In genomic region chr11:23392567-23392966, GRCm38 (mm10) we compare ENCODE assay signal across 14 mouse cellular contexts.
"Had no signal": no experiment of that assay in that cellular context is flagged by ENCODE, and none has a peak within 500 bp of the region (broad histone marks: within the 10 kb centered on the region; RNA-seq: fewer than 3 reads in every experiment).

No protein-coding gene starts in this region.

- H3K9ac ChIP-seq: limb, embryonic 13.5 days; midbrain, embryonic 12.5 days had no signal

- H3K4me3 ChIP-seq: limb, embryonic 13.5 days; midbrain, embryonic 12.5 days had no signal

- H3K4me1 ChIP-seq: limb, embryonic 13.5 days; midbrain, embryonic 12.5 days had no signal

- H3K4me2 ChIP-seq: limb, embryonic 13.5 days; midbrain, embryonic 12.5 days had no signal

- H3K9me3 ChIP-seq: limb, embryonic 13.5 days; midbrain, embryonic 12.5 days had no signal

- H3K27ac ChIP-seq: kidney, postnatal 0 days; limb, embryonic 13.5 days; midbrain, embryonic 12.5 days had no signal

- ATAC-seq: inflammation-experienced regulatory T-cells, adult 6 months; intestine, postnatal 0 days; midbrain, embryonic 16.5 days had no signal

- DNase-seq: kidney, adult 9 months; kidney, postnatal 36 days; layer of hippocampus, adult 9-11 months; layer of hippocampus, postnatal 36 days; left cerebral cortex, postnatal 4 days; lung, adult 18-20 months; right cerebral cortex, adult 18-20 months; right cerebral cortex, postnatal 25 days had no signal

- H3K27me3 ChIP-seq: limb, embryonic 13.5 days; midbrain, embryonic 12.5 days had no signal
